Mouse (Mus musculus) midbrain, postnatal 0 days (tissue): ENCODE results near the gene Coq9. TPM values are rescaled to one million over a fixed set of nuclear protein-coding genes. Genes with fewer than 3 reads are reported as not detected.

Source experiments
- ATAC-seq: fragments of 200-750 bp; cut with Nextera tagmentation; 2 replicates; pipeline ENCODE4 v1.8.0; 2017; ENCODE audit warnings: moderate number of reproducible peaks, mild to moderate bottlenecking, moderate TSS enrichment, moderate library complexity; ENCODE audit not compliant: low FRiP score
- DNase-seq: peaks from one replicate; pipeline ENCODE4 v3.0.0-alpha.2; 2015; ENCODE audit warnings: low spot score
- H3K27ac ChIP-seq: fragments of 300-500 bp; sonication (generic); 2 replicates; pipeline ENCODE4 v1.5.1; 2014; ENCODE audit warnings: low read depth, mild to moderate bottlenecking, low read length, mixed read lengths
- H3K27me3 ChIP-seq: fragments of 300-500 bp; sonication (generic); 2 replicates; pipeline ENCODE4 v1.6.1; 2014; ENCODE audit warnings: low read length, control low read depth, mixed read lengths; ENCODE audit not compliant: insufficient read depth
- H3K36me3 ChIP-seq: fragments of 300-500 bp; sonication (generic); 2 replicates; pipeline ENCODE4 v1.6.1; 2014; ENCODE audit warnings: low read length, control low read depth, mixed read lengths; ENCODE audit not compliant: insufficient read depth
- H3K4me1 ChIP-seq: fragments of 300-500 bp; sonication (generic); 2 replicates; pipeline ENCODE4 v1.6.1; 2014; ENCODE audit warnings: mild to moderate bottlenecking, control low read depth, antibody characterized with exemption, low read length, mixed read lengths; ENCODE audit not compliant: insufficient read depth
- H3K4me2 ChIP-seq: fragments of 300-500 bp; sonication (generic); 2 replicates; pipeline ENCODE4 v1.6.1; 2014; ENCODE audit warnings: low read depth, mild to moderate bottlenecking, low read length, mixed read lengths; ENCODE audit not compliant: poor library complexity, severe bottlenecking
- H3K4me3 ChIP-seq: fragments of 300-500 bp; sonication (generic); 2 replicates; pipeline ENCODE4 v1.5.1; 2014; ENCODE audit warnings: low read depth, mild to moderate bottlenecking, low read length, moderate library complexity
- H3K9ac ChIP-seq: fragments of 300-500 bp; sonication (generic); replicated peaks from 2 replicates; pipeline ENCODE4 v1.6.1; 2014; ENCODE audit warnings: mild to moderate bottlenecking, low read length, moderate library complexity, mixed read lengths; ENCODE audit not compliant: poor library complexity, severe bottlenecking
- H3K9me3 ChIP-seq: fragments of 300-500 bp; sonication (generic); 2 replicates; pipeline ENCODE4 v1.6.1; 2016; ENCODE audit warnings: low read length, control low read depth
- CTCF ChIP-seq: IDR thresholded peaks from 2 replicates; pipeline ENCODE4 v1.5.1; 2016; ENCODE audit warnings: antibody characterized with exemption, mild to moderate bottlenecking
- WGBS: fragments of 180-500 bp; shearing (Covaris S2); extraction: QIAGEN DNeasy Blood & Tissue Kit; methylation state at CpG from one replicate; pipeline ENCODE4 v1.1.7; 2014; 5-methylcytosine and 5-hydroxymethylcytosine counted together
- polyA plus RNA-seq: library from polyadenylated mRNA; unstranded; fragments of >200 nt; fragmentation: Nextera tagmentation; extraction: Ambion mirVana; gene quantifications from 2 replicates; pipeline ENCODE4 v1.2.1, GENCODE M21; 2015
- total RNA-seq: library from RNA; depleted of rRNA; stranded (reverse); fragments of >200 nt; gene quantifications from 2 replicates; pipeline ENCODE4 v1.2.3, GENCODE M21; 2014; rRNA removed

Coq9 gene
- 101 and 110 TPM in 2 replicates for total RNA-seq
- 46.5 and 54.8 TPM in 2 replicates for polyA plus RNA-seq

GRCm38 (mm10) chr8:94837662-94838574 lies at the start of gene Coq9, which contains the start of gene Ciapin1:
Gene Coq9 (plus strand): TSS chr8:94838321.
Gene Ciapin1 (minus strand): TSS chr8:94838358.
- under 1% methylated on average over 79 of the region's 82 CpGs for WGBS
- peaks cover 6% of the 10 kb centered on the region; the same call in 1 of the 2 replicates for H3K4me1 ChIP-seq
- TF ChIP-seq CTCF = no peak

GRCm38 (mm10) chr8:94789256-94789955 lies 48.7 kb upstream of the Coq9 start:
- no peak for DNase-seq
- ATAC-seq = no peak
- 38% methylated on average over 10 of the region's 10 CpGs for WGBS
- no peaks in the 10 kb centered on the region for H3K9me3 ChIP-seq
- H3K4me3 ChIP-seq = no peak overlapping the region
- H3K4me2 ChIP-seq = no peak overlapping the region
- H3K27me3 ChIP-seq = no peaks in the 10 kb centered on the region
- no peaks in the 10 kb centered on the region for H3K36me3 ChIP-seq
- no peak for TF ChIP-seq CTCF
- H3K4me1 ChIP-seq = no peaks in the 10 kb centered on the region
- H3K9ac ChIP-seq = no peak overlapping the region
- H3K27ac ChIP-seq = no peak overlapping the region

More at GRCm38 (mm10) chr8:94837662-94838574, at the start of gene Coq9, which contains the start of gene Ciapin1:
- ATAC-seq (peak; percentile 98), DNase-seq (peak; percentile 96)
- no peaks in the 10 kb centered on the region for H3K36me3 ChIP-seq
- H3K9ac ChIP-seq = peak within 1 kb of the TSS; percentile 90
- H3K4me2 ChIP-seq = peak within 1 kb of the TSS; percentile 81
- no peaks in the 10 kb centered on the region for H3K27me3 ChIP-seq
- H3K9me3 ChIP-seq = no peaks in the 10 kb centered on the region
- peak within 1 kb of the TSS; percentile 81 for H3K4me3 ChIP-seq
- peak within 1 kb of the TSS; percentile 93 for H3K27ac ChIP-seq

- 91% methylated on average over 4 of the region's 4 CpGs for WGBS
- DNase-seq (no peak), ATAC-seq (no peak)
- Histone ChIP-seq H3K9ac (no peak overlapping the region), H3K36me3 (no peaks in the 10 kb centered on the region), H3K27me3 (no peaks in the 10 kb centered on the region), H3K27ac (no peak overlapping the region), H3K4me3 (no peak overlapping the region), H3K4me1 (no peaks in the 10 kb centered on the region), H3K4me2 (no peak overlapping the region), H3K9me3 (no peaks in the 10 kb centered on the region)
- TF ChIP-seq CTCF = no peak
Observed at GRCm38 (mm10) chr8:94794368-94794767, 43.8 kb upstream of the Coq9 start.

GRCm38 (mm10) chr8:94794782-94795181 lies 43.3 kb upstream of the Coq9 start:
- H3K36me3 ChIP-seq = no peaks in the 10 kb centered on the region

GRCm38 (mm10) chr8:94800278-94800968 lies 37.7 kb upstream of the Coq9 start:
- 68% methylated on average over 7 of the region's 7 CpGs for WGBS
- DNase-seq = no peak
- no peak for TF ChIP-seq CTCF

More at GRCm38 (mm10) chr8:94794782-94795181, 43.3 kb upstream of the Coq9 start:
- 97% methylated on average over 2 of the region's 2 CpGs for WGBS
- TF ChIP-seq CTCF = no peak
- Histone ChIP-seq H3K4me3 (no peak overlapping the region), H3K4me1 (no peaks in the 10 kb centered on the region), H3K9ac (no peak overlapping the region), H3K27ac (no peak overlapping the region), H3K4me2 (no peak overlapping the region), H3K9me3 (no peaks in the 10 kb centered on the region), H3K27me3 (no peaks in the 10 kb centered on the region)
- ATAC-seq (no peak), DNase-seq (no peak)

More at GRCm38 (mm10) chr8:94800278-94800968, 37.7 kb upstream of the Coq9 start:
- Histone ChIP-seq H3K9me3 (no peaks in the 10 kb centered on the region), H3K4me2 (no peak overlapping the region), H3K27ac (no peak overlapping the region), H3K27me3 (no peaks in the 10 kb centered on the region), H3K4me1 (no peaks in the 10 kb centered on the region), H3K36me3 (no peaks in the 10 kb centered on the region), H3K9ac (no peak overlapping the region), H3K4me3 (no peak overlapping the region)
- ATAC-seq = no peak
